Mouse (Mus musculus) embryonic facial prominence, embryonic 14.5 days (tissue): ENCODE results near the gene Gas8. TPM values are rescaled to one million over a fixed set of nuclear protein-coding genes. Genes with fewer than 3 reads are reported as not detected.
"Not testable (repeated sequence)": the region's sequence is repeated elsewhere in the genome, so short reads cannot be mapped to it uniquely, and the experiment has no call there.

Source experiments
- ATAC-seq: fragments of 200-750 bp; cut with Nextera tagmentation; 2 replicates; pipeline ENCODE4 v1.8.0; 2017; ENCODE audit warnings: low read depth, moderate number of reproducible peaks, moderate TSS enrichment
- DNase-seq: peaks from one replicate; pipeline ENCODE4 v3.0.0-alpha.2; 2015; ENCODE audit warnings: low spot score
- H3K27ac ChIP-seq: fragments of 300-500 bp; sonication (generic); replicated peaks from 2 replicates; pipeline ENCODE4 v1.5.1; 2014; ENCODE audit warnings: low read depth, mild to moderate bottlenecking, low read length, moderate library complexity
- H3K27me3 ChIP-seq: fragments of 300-500 bp; sonication (generic); replicated peaks from 2 replicates; pipeline ENCODE4 v1.6.1; 2014; ENCODE audit warnings: low read length; ENCODE audit not compliant: control insufficient read depth, insufficient read depth
- H3K36me3 ChIP-seq: fragments of 300-500 bp; sonication (generic); 2 replicates; pipeline ENCODE4 v1.6.1; 2014; ENCODE audit warnings: low read length, mixed read lengths; ENCODE audit not compliant: control insufficient read depth, insufficient read depth
- H3K4me1 ChIP-seq: fragments of 300-500 bp; sonication (generic); 2 replicates; pipeline ENCODE4 v1.6.1; 2014; ENCODE audit warnings: antibody characterized with exemption, low read length; ENCODE audit not compliant: control insufficient read depth, insufficient read depth
- H3K4me2 ChIP-seq: fragments of 300-500 bp; sonication (generic); 2 replicates; pipeline ENCODE4 v1.6.1; 2014; ENCODE audit warnings: low read depth, mild to moderate bottlenecking, low read length, moderate library complexity, mixed read lengths
- H3K4me3 ChIP-seq: fragments of 300-500 bp; sonication (generic); 2 replicates; pipeline ENCODE4 v1.5.1; 2014; ENCODE audit warnings: low read depth, mild to moderate bottlenecking, low read length
- H3K9ac ChIP-seq: fragments of 300-500 bp; sonication (generic); 2 replicates; pipeline ENCODE4 v1.6.1; 2014; ENCODE audit warnings: low read depth, mild to moderate bottlenecking, low read length, moderate library complexity, mixed read lengths
- H3K9me3 ChIP-seq: fragments of 300-500 bp; sonication (generic); 2 replicates; pipeline ENCODE4 v1.6.1; 2016; ENCODE audit warnings: low read length; ENCODE audit not compliant: control insufficient read depth
- WGBS: fragments of 180-500 bp; shearing (Covaris S2); extraction: QIAGEN DNeasy Blood & Tissue Kit; methylation state at CpG from one replicate; pipeline ENCODE4 v1.1.7; 2014; 5-methylcytosine and 5-hydroxymethylcytosine counted together
- polyA plus RNA-seq: library from polyadenylated mRNA; unstranded; fragments of >200 nt; fragmentation: Nextera tagmentation; extraction: Ambion mirVana; gene quantifications from 2 replicates; pipeline ENCODE4 v1.2.1, GENCODE M21; 2014

The Gas8 gene
- polyA plus RNA-seq, 1 experiment from 2014 or later = 27.1 TPM

DNA sequence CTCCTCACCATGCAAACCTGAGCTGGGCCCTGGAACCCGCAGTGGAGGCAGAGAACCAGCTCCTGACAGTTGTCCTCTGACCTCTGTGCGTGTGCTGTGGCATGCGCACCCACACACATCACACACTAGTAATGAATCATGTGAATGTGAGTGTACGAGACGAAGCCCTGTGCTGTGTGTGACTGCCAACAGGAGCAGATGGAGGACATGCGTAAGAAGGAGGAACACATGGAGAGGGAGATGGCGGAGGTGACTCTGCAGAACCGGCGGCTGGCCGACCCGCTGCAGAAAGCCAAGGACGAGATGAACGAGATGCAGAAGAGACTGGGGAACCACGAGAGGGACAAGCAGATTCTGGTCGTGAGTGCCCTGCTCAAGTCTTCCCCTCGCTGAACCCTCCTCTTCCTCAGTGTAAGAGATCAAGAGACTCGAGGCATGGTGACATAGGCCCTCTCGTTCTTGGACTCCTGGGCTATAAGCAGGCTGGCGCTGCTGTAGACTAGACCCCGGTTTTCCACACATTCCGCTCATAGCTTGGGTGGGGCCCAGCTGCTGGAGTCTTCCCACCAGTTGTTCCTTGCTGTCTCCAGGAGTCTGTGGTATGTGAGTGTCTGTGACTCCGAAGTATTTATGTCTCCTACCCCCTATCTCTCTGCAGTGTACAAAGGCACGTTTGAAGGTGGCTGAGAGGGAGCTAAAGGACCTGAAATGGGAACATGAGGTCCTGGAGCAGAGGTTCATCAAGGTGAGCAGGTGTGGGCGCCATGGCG lies 9.3 kb downstream of the Gas8 start:
- Histone ChIP-seq H3K4me1 (no peaks in the 10 kb centered on the region), H3K9ac (no peak overlapping the region), H3K4me2 (no peak overlapping the region), H3K4me3 (no peak overlapping the region), H3K9me3 (no peaks in the 10 kb centered on the region), H3K36me3 (peaks cover 96% of the 10 kb centered on the region), H3K27ac (no peak overlapping the region), H3K27me3 (no peaks in the 10 kb centered on the region)
- ATAC-seq = peak; percentile 35; the same call in 1 of the 2 replicates
- peak; percentile 26 for DNase-seq
- WGBS = 91% methylated on average over 25 of the region's 25 CpGs

DNA sequence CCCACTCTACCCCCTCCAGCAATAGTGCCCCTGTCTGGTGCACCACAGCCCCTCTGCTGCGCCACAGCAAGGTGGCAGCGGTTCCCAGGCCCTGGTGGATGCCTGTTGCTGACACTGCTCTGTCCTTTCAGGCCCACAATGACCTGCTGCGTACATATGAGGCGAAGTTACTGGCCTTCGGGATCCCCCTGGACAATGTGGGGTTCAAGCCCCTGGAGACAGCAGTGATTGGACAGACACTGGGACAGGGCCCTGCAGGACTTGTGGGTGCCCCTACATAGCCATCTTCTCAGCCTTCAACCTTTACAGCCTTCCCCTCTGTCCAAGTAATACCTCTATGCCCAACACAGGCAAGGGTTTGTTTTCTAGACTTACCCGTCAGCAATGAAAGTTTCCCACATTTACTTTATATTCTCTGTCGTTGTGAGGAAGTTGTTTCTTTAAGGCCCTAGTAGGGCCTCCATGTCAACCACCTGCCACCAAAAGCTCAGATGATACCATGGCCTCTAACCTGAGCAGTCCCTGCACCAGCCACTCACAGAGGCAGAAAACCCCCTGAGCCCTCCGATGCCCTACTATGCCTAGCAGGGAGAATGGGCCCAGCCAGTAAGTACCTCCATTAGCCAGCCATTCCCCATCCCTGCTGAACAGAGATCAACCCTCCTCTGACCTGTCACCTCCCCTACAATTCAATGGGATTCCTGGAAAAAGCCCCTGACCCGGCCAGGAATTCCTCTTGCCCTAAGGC lies 17.8 kb downstream of the Gas8 start:
- DNase-seq (no peak), ATAC-seq (peak; percentile 26; the same call in 1 of the 2 replicates)
- H3K27ac ChIP-seq = no peak overlapping the region
- no peak overlapping the region for H3K4me2 ChIP-seq
- peaks cover 56% of the 10 kb centered on the region for H3K36me3 ChIP-seq
- no peak overlapping the region for H3K4me3 ChIP-seq
- no peaks in the 10 kb centered on the region for H3K4me1 ChIP-seq
- no peak overlapping the region for H3K9ac ChIP-seq
- H3K27me3 ChIP-seq = no peaks in the 10 kb centered on the region
- WGBS = 84% methylated on average over 9 of the region's 9 CpGs
- H3K9me3 ChIP-seq = no peaks in the 10 kb centered on the region

DNA sequence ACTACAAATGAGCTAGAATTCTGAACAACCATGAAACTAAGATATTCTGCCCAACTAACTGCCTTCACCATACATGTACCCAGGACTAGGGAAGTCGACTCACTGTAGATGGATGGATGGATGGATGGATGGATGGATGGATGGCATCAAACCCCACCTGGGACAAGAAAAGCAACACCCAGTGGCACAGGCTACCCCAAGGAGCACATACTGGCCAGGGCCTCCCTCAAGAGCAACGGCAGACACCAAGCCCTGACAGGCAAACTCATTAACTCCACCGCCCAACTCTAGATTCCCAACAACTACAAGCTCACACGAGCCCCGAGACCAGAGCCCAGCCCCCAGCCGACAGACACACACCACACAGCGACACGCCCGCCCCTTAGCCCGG lies 18.4 kb downstream of the Gas8 start:
- H3K4me3 ChIP-seq = no peak overlapping the region
- H3K36me3 ChIP-seq = peaks cover 51% of the 10 kb centered on the region
- DNase-seq (no peak), ATAC-seq (peak; percentile 62; the same call in 1 of the 2 replicates)
- H3K9me3 ChIP-seq = no peaks in the 10 kb centered on the region
- no peaks in the 10 kb centered on the region for H3K27me3 ChIP-seq
- no peak overlapping the region for H3K9ac ChIP-seq
- H3K27ac ChIP-seq = no peak overlapping the region
- WGBS = 35% methylated on average over 2 of the region's 10 CpGs
- no peaks in the 10 kb centered on the region for H3K4me1 ChIP-seq
- no peak overlapping the region for H3K4me2 ChIP-seq

DNA sequence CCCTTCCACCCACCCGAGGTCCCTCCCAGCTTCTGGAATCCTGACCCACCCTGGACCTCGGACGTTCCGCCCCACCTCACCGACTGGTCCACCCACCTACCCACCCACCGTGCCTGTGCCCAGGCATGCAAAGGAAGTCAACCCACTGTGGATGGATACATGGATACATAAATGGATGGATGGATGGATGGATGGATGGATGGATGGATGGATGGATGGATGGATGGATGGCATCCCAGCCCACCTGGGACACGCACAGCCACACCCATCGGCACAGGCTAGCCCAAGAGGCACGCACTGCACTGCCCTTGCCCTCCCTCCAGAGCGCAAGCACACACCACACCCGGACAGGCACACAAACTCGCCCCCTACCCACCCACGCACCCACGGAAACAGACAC lies 19.0 kb downstream of the Gas8 start:
- H3K4me3 ChIP-seq, H3K9me3 ChIP-seq, H3K4me2 ChIP-seq, H3K27ac ChIP-seq, H3K9ac ChIP-seq, H3K27me3 ChIP-seq, H3K4me1 ChIP-seq, ATAC-seq, DNase-seq: not testable (repeated sequence)
- WGBS = 71% methylated on average over 3 of the region's 14 CpGs
- H3K36me3 ChIP-seq = peaks cover 44% of the 10 kb centered on the region

DNA sequence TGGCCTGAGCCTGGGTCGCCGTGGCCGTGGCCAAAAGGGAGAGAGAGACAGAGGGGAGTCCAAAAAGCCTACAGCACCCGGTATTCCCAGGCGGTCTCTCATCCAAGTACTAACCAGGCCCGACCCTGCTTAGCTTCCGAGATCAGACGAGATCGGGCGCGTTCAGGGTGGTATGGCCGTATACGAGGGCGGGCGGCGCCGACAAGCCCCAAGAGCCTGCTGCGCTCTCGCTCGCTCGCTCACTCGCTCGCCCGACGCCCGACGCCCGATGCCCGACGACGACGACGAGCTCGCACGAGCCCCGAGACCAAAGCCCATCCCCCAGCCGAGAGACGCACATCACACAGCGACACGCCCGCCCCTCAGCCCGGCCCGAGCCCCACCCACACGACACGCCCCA lies 45.6 kb downstream of the Gas8 start:
- not testable (repeated sequence) for H3K27ac ChIP-seq, ATAC-seq, H3K4me2 ChIP-seq, H3K9ac ChIP-seq, H3K4me3 ChIP-seq, H3K27me3 ChIP-seq, DNase-seq, H3K9me3 ChIP-seq, H3K36me3 ChIP-seq, H3K4me1 ChIP-seq
- WGBS = no CpG with 5 or more reads among the region's 45 CpGs

DNA sequence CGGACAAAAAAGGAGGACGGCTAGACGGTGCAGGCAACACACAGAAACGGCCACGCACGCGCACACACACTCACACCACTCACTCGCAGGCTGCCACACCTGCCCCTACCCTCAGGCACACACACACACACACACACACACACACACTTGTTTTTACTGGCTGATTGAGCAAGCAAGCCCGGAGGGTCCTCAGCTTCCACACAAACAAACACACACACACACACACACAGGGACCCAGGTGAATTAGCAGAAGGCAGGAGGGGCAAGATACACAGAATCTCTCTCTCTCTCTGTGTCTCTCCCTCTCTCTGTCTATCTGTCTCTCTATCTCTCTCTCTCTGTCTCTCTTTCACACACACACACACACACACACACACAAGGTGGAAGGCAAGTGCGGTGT lies 56.8 kb downstream of the Gas8 start:
- WGBS = 60% methylated on average over 1 of the region's 10 CpGs
- not testable (repeated sequence) for H3K36me3 ChIP-seq

More for the DNA sequence above, 56.8 kb downstream of the Gas8 start:
- H3K27ac ChIP-seq, H3K27me3 ChIP-seq, H3K4me3 ChIP-seq, DNase-seq, H3K9me3 ChIP-seq, H3K9ac ChIP-seq, H3K4me2 ChIP-seq, H3K4me1 ChIP-seq, ATAC-seq: not testable (repeated sequence)

Other genes with a start within 250 kb of the Gas8 start
- 20.9 and 24.8 TPM in 2 replicates for gene Fanca, start 200.3 kb upstream of the Gas8 start, polyA plus RNA-seq
- 2.7 and 2.8 TPM in 2 replicates for gene Spire2, start 186.1 kb upstream of the Gas8 start, polyA plus RNA-seq
- gene Tcf25, start 145.1 kb upstream of the Gas8 start, polyA plus RNA-seq = 159 and 163 TPM in 2 replicates
- gene Mc1r, start 111.7 kb upstream of the Gas8 start, polyA plus RNA-seq = 0.29 and 0.32 TPM in 2 replicates
- 81.9 and 99.5 TPM in 2 replicates for gene Tubb3, start 107.4 kb upstream of the Gas8 start, polyA plus RNA-seq
- 34.1 and 37.9 TPM in 2 replicates for gene Def8, start 95.3 kb upstream of the Gas8 start, polyA plus RNA-seq
- 33.5 and 33.6 TPM in 2 replicates for gene Afg3l1, start 40.9 kb upstream of the Gas8 start, polyA plus RNA-seq
- gene Dbndd1, start 3.4 kb upstream of the Gas8 start, polyA plus RNA-seq = 13.5 and 14.4 TPM in 2 replicates
- gene Rhou, start 135.1 kb downstream of the Gas8 start, polyA plus RNA-seq = 9.5 and 9.6 TPM in 2 replicates